Mouse (Mus musculus) bone marrow macrophage, adult 2 months (primary cell): ENCODE data around the gene Cdc42bpb.

Source experiments
- CTCF ChIP-seq: IDR thresholded peaks from 2 replicates; pipeline ENCODE4 v1.5.1; 2012; ENCODE audit warnings: low read depth, mild to moderate bottlenecking, low read length, moderate library complexity
- POLR2A ChIP-seq: IDR thresholded peaks from 2 replicates; pipeline ENCODE4 v1.6.1; 2012; ENCODE audit warnings: mild to moderate bottlenecking, low read depth, low read length, borderline replicate concordance

DNA sequence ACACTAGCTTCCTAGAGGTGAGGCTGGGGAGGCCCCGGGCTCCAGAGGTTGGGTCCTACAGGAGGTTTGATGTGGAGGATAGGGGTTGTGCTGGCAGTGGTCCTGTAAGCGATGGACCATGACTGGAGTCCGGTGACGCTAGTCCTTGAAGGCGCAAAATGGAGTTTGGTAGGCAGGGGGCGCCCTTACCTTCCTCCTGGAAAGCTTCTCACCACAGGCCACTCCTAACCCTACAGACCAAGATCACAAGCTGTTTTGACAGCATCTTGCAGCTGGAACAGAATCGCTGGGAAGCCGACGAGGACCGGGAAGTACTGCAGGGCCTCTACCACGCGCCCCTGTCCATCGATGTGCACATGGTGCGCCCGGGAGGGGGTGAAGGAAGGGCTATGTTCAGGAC lies 47.7 kb upstream of the Cdc42bpb start:
- TF ChIP-seq POLR2A (no peak), CTCF (peak; percentile 58)
